Mouse (Mus musculus) myocyte (in vitro differentiated cells): ENCODE data around the gene Myoz2. TPM values are rescaled to one million over a fixed set of nuclear protein-coding genes. Genes with fewer than 3 reads are reported as not detected.

Experiments
- H3K27me3 ChIP-seq: one replicate; pipeline ENCODE4 v1.6.1; 2011; ENCODE audit not compliant: control insufficient read depth, insufficient read depth, insufficient read length
- H3K36me3 ChIP-seq: one replicate; pipeline ENCODE4 v1.6.1; 2011; ENCODE audit not compliant: control insufficient read depth, insufficient read depth
- H3K4me2 ChIP-seq: one replicate; pipeline ENCODE4 v1.6.1; 2011; ENCODE audit warnings: low read depth, control low read depth
- H3K4me3 ChIP-seq: one replicate; pipeline ENCODE4 v1.5.1; 2011; ENCODE audit warnings: mild to moderate bottlenecking, control low read depth, moderate library complexity
- H3K79me2 ChIP-seq: one replicate; pipeline ENCODE4 v1.6.1; 2011; ENCODE audit not compliant: control insufficient read depth, insufficient read depth
- H3ac ChIP-seq: one replicate; pipeline ENCODE4 v1.6.1; 2011; ENCODE audit not compliant: control insufficient read depth, insufficient read length
- CEBPB ChIP-seq: IDR thresholded peaks from 2 replicates; pipeline ENCODE4 v1.6.1; 2011; ENCODE audit warnings: mild to moderate bottlenecking, moderate library complexity; ENCODE audit not compliant: poor library complexity, insufficient read depth, severe bottlenecking
- E2F4 ChIP-seq: IDR thresholded peaks from one replicate; pipeline ENCODE4 v1.6.1; 2011; ENCODE audit warnings: mild to moderate bottlenecking, control low read depth, moderate library complexity; ENCODE audit not compliant: insufficient read depth
- MAX ChIP-seq: IDR thresholded peaks from one replicate; pipeline ENCODE4 v1.6.1; 2011; ENCODE audit warnings: low read depth, mild to moderate bottlenecking, control low read depth
- MYOD1 ChIP-seq, 3 experiments: IDR thresholded peaks; one replicate each; pipeline ENCODE4 v1.6.1; 2011; ENCODE audit warnings: control low read depth in 2 of 3, low read depth in 2 of 3, mild to moderate bottlenecking in 2 of 3, moderate library complexity in 1 of 3; ENCODE audit not compliant: insufficient read length in 2 of 3, control insufficient read depth in 1 of 3
- MYOG ChIP-seq, 3 experiments: IDR thresholded peaks; one replicate each; pipeline ENCODE4 v1.6.1; 2011; ENCODE audit warnings: control low read depth in 2 of 3, low read depth in 2 of 3, mild to moderate bottlenecking in 2 of 3; ENCODE audit not compliant: insufficient read length in 2 of 3, control insufficient read depth in 1 of 3, insufficient read depth in 1 of 3
- POLR2A ChIP-seq: IDR thresholded peaks from one replicate; pipeline ENCODE4 v1.6.1; 2011; ENCODE audit warnings: low read depth, mild to moderate bottlenecking, control low read depth, moderate library complexity; ENCODE audit not compliant: insufficient read length
- POLR2AphosphoS2 ChIP-seq: IDR thresholded peaks from one replicate; pipeline ENCODE4 v1.6.1; 2011; ENCODE audit warnings: low read depth, control low read depth; ENCODE audit not compliant: insufficient read length
- REST ChIP-seq: IDR thresholded peaks from one replicate; pipeline ENCODE4 v1.6.1; 2011; ENCODE audit warnings: mild to moderate bottlenecking, control low read depth, moderate library complexity; ENCODE audit not compliant: insufficient read depth, insufficient read length
- SRF ChIP-seq: IDR thresholded peaks from one replicate; pipeline ENCODE4 v1.6.1; 2011; ENCODE audit warnings: low read depth; ENCODE audit not compliant: control insufficient read depth, insufficient read length
- TCF12 ChIP-seq: IDR thresholded peaks from one replicate; pipeline ENCODE4 v1.6.1; 2011; ENCODE audit warnings: mild to moderate bottlenecking, control low read depth; ENCODE audit not compliant: poor library complexity, insufficient read depth, severe bottlenecking
- TCF3 ChIP-seq: IDR thresholded peaks from one replicate; pipeline ENCODE4 v1.6.1; 2011; ENCODE audit warnings: low read depth, control low read depth; ENCODE audit not compliant: insufficient read length
- USF1 ChIP-seq: IDR thresholded peaks from one replicate; pipeline ENCODE4 v1.6.1; 2011; ENCODE audit warnings: low read depth, mild to moderate bottlenecking, control low read depth, moderate library complexity
- polyA plus RNA-seq: library from polyadenylated mRNA; unstranded; fragments of >200 nt; fragmentation: generic; extraction: Trizol; gene quantifications from one replicate; pipeline ENCODE4 v1.2.1, GENCODE M21; 2012; ENCODE audit warnings: missing spikeins

Myoz2 gene
- 134 TPM for polyA plus RNA-seq

DNA sequence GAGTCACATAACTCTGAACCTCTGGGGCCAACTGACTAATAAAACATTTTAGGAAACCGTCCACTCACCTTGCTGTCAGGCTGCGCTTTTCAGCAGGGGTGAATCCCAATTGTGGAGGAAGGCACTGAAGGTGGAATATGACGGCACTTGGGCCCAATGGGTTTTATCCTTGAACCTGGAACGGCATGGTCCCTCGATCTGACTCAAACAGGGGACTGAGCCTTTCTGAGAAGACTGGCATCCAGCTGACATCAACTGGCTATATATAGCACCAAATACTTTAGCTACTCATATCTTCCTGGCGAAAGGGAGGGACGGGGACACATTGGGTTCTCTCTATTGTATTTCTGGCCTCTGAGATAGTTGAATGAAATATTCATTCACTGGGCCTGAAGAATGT, at the start of gene Myoz2:
Gene Myoz2 (minus strand): TSS at position 264 of the 400 bp plus-strand sequence.
- no peak within 1 kb of the TSS for H3ac ChIP-seq
- no peaks in the 10 kb centered on the region for H3K27me3 ChIP-seq
- H3K4me3 ChIP-seq = peak within 1 kb of the TSS; percentile 18
- TF ChIP-seq E2F4 (no peak), POLR2A (peak; percentile 23)
- H3K36me3 ChIP-seq = no peaks in the 10 kb centered on the region
- H3K4me2 ChIP-seq = peak within 1 kb of the TSS; percentile 63
- no peaks in the 10 kb centered on the region for H3K79me2 ChIP-seq

GRCm38 (mm10) chr3:123081665-123082064, 46.9 kb upstream of the Myoz2 start:
- Histone ChIP-seq H3ac (no peak overlapping the region), H3K4me2 (no peak overlapping the region), H3K4me3 (no peak overlapping the region), H3K27me3 (no peaks in the 10 kb centered on the region), H3K36me3 (no peaks in the 10 kb centered on the region), H3K79me2 (no peaks in the 10 kb centered on the region)
- TF ChIP-seq SRF = no peak
- TF ChIP-seq MAX = no peak
- no peak for TF ChIP-seq TCF3
- TF ChIP-seq POLR2A = no peak
- TF ChIP-seq MYOG (IDR thresholded peaks at IDR 0.05; ENCODE audit: control insufficient read depth in 1 of 3, insufficient read depth in 1 of 3, insufficient read length in 2 of 3, low read depth in 2 of 3) = no peak
- TF ChIP-seq CEBPB = no peak
- TF ChIP-seq REST = no peak
- TF ChIP-seq TCF12 = no peak
- no peak for TF ChIP-seq USF1
- no peak for TF ChIP-seq E2F4
- no peak for TF ChIP-seq POLR2AphosphoS2
- TF ChIP-seq MYOD1 (IDR thresholded peaks at IDR 0.05; ENCODE audit: control insufficient read depth in 1 of 3, insufficient read length in 2 of 3, low read depth in 2 of 3) = no peak

DNA sequence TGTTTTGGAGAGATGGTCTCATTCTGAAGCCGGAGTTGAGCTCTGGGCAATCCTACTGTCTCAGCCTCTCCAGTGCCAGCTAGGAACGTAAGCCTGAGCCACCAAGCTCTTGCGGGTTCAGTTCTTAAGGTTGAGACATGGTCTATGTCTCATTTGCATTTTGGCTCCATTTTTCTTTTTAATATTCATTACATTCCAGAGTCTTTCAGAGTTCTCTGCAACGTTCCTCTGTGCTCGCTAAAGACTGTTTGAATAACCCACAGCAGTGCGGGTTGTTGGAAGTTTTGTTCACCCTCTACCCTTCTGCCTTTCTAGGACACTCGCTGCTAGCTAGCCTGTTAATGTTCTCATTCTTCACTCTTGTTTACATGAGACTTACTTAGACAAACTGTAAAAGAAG, 46.1 kb upstream of the Myoz2 start:
- no peak overlapping the region for H3K4me3 ChIP-seq
- TF ChIP-seq MAX (no peak), SRF (no peak), MYOG (IDR thresholded peaks at IDR 0.05; ENCODE audit: control insufficient read depth in 1 of 3, insufficient read depth in 1 of 3, insufficient read length in 2 of 3, low read depth in 2 of 3) (no peak)
- H3ac ChIP-seq = no peak overlapping the region
- no peaks in the 10 kb centered on the region for H3K36me3 ChIP-seq
- no peaks in the 10 kb centered on the region for H3K27me3 ChIP-seq
- H3K4me2 ChIP-seq = no peak overlapping the region
- H3K79me2 ChIP-seq = no peaks in the 10 kb centered on the region

- no peak for TF ChIP-seq MAX
- no peak overlapping the region for H3ac ChIP-seq
- H3K27me3 ChIP-seq = no peaks in the 10 kb centered on the region
- no peak overlapping the region for H3K4me2 ChIP-seq
- H3K36me3 ChIP-seq = no peaks in the 10 kb centered on the region
- no peaks in the 10 kb centered on the region for H3K79me2 ChIP-seq
- H3K4me3 ChIP-seq = no peak overlapping the region
Observed at GRCm38 (mm10) chr3:123080017-123080725, 45.4 kb upstream of the Myoz2 start.

- TF ChIP-seq TCF3 (no peak), POLR2AphosphoS2 (no peak), MYOG (IDR thresholded peaks at IDR 0.05; ENCODE audit: control insufficient read depth in 1 of 3, insufficient read depth in 1 of 3, insufficient read length in 2 of 3, low read depth in 2 of 3) (no peak), USF1 (no peak), REST (no peak), SRF (no peak), MYOD1 (IDR thresholded peaks at IDR 0.05; ENCODE audit: control insufficient read depth in 1 of 3, insufficient read length in 2 of 3, low read depth in 2 of 3) (no peak), TCF12 (no peak), CEBPB (no peak), E2F4 (no peak), MAX (no peak)
Observed at GRCm38 (mm10) chr3:123075759-123076158, 40.9 kb upstream of the Myoz2 start.

More at GRCm38 (mm10) chr3:123075759-123076158, 40.9 kb upstream of the Myoz2 start:
- H3K79me2 ChIP-seq = no peaks in the 10 kb centered on the region
- H3K36me3 ChIP-seq = no peaks in the 10 kb centered on the region
- H3K27me3 ChIP-seq = no peaks in the 10 kb centered on the region
- no peak overlapping the region for H3ac ChIP-seq
- no peak overlapping the region for H3K4me2 ChIP-seq
- no peak overlapping the region for H3K4me3 ChIP-seq
